Mouse (Mus musculus) frontal cortex, adult (tissue): ENCODE data around the gene Brpf3.
A peak's percentile ranks its signal among the peaks of the same experiment; 100 is the strongest.
"Not testable (repeated sequence)": the region's sequence is repeated elsewhere in the genome, so short reads cannot be mapped to it uniquely, and the experiment has no call there.

Experiments used
- ATAC-seq: cut with Nextera tagmentation; 2 replicates; pipeline ENCODE4 v1.9.2; 2017; ENCODE audit warnings: mild to moderate bottlenecking, moderate library complexity, mixed read lengths; ENCODE audit not compliant: low TSS enrichment

The Brpf3 gene

DNA sequence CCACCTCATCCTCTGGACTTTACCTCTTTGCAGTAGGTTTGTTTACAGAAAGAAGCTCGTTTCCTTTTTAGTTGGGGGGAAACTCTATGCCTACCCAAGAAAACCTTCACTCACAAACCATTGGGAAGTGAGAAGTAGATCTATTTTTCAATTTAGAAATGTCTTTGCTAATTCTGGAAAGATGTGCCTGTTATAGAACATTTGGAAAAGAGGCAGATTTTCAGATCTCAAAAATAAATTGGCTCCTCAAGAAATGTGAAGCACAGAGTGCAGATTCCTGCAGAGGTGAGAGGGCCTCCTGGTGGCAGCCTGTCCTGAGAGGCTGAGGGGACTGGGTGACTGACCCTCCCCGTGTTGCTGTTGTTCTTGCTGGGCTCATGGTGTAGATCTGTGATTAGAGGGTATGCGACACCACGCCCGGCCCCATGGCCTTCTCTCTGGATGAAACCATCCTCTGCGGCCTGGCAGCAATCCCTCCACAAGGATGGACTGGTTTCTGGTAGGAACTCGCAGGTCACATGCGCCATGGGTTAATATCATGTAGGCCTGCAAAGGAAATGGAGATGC is 26.9 kb downstream of the Brpf3 start:
- ATAC-seq: peak; percentile 53; the same call in 1 of the 2 replicates

DNA sequence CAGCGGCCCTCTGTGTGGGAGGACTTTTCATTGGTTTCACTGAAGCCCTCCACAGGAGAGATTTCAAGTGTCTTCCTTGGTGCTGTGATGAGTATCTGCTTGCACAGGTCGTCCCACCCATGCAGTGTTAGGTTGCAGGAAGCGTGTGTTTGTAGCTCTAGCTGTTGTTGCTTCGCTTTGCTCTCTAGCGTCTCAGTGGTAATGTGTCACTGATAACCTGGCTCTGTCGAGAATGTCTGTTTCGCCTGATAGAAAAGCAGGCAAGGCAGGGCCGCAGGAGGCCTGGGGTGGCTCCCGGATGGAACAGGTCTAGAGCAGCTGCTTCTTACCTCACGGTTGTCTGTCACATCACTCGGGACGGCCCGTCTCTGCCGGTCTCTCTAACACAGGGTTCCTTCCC is 28.2 kb downstream of the Brpf3 start:
- no peak for ATAC-seq

DNA sequence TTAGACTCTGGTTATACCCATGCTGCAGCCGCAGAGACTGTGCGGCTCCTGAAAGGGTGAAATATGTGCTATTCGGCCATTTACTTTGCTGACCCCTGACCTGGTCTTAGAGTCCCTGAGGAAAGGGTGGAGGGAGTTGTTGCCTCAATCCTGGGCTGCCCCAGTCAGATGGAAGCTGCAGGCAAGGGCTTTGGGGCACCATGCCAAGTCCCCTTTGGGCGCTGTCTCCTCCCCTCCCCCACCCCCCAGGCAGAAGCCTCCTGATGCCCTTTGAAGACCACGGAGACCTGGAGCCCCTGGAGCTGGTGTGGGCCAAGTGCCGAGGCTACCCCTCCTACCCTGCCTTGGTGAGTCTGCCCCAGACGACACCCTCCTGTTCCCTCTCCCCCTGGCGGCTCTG is 30.2 kb downstream of the Brpf3 start:
- ATAC-seq: no peak

DNA sequence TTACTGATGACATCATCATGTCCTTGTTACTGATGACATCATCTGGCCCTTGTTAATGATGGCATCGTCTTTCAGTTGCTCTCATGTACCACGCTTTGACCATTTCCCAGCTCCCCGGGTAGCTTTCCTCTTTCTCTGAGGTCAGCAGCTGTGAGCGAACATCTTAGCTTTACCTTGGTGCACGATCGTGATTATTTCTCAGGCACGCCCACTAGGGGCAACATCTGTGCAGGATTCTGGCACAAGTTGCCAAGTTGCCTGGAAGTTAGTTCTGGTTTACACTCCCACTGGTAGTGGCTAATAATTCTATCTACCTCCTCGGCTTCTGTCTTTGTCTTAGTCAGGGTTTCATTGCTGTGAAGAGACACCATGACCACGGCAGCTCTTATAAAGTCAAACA is 31.1 kb downstream of the Brpf3 start:
- no peak for ATAC-seq

DNA sequence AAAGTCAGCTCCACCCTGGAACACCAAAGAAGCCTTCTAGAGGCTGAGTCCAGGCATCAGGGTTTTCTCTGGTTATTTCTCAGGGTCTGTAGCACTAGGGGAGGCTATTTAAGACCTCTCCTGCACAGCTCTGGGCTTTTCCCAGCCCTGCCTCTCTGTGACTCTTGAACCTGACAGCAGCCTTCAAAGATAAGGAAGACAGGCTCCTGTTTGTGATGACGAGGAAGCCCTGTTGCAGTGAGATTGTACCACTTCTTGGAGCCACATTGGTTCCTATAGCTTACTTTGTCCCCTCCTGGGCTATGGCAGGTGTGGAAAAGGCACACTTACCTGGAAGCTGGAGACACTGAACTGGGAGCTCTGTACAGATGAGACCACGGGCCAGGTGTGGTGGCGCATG is 32.0 kb downstream of the Brpf3 start:
- ATAC-seq: no peak

DNA sequence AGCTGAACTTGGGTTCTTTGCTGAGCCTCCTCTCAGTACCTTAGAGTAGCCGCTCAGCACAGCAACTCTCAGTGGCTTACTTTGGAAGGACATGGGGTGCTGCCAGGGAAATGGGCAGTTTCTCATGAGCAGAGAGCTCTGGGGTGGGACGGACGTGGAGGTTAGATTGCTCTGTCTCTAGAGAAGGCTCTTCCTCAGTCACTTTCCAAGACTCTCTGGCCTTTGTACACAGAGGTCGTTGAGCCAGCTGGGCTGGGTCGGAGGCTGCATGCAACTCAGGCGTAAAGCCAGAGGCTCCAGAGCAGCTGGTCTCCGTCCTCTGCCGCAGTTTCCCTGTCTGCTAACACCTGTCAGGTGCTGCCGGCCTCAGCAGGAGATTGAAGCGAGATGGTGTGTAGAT is 33.8 kb downstream of the Brpf3 start:
- no peak for ATAC-seq

DNA sequence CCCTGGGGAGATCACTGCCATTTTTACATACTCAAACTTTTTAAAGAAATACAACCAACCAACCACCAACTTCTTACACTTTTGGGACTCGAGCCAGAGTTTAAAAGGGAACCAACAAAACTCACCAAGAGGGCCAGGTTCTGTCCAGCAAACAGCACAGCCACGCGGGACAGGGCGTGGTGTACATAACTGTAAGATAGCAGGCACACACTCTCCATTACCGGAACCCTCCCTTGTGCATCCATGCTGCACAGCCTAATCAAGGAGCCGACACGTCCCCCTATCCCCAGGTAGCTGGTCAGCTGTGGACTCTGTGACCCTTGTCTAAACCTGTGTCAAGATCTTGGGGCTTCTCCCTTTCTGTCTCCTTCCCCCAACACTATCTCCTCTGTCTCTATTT is 37.0 kb downstream of the Brpf3 start:
- ATAC-seq: no peak

DNA sequence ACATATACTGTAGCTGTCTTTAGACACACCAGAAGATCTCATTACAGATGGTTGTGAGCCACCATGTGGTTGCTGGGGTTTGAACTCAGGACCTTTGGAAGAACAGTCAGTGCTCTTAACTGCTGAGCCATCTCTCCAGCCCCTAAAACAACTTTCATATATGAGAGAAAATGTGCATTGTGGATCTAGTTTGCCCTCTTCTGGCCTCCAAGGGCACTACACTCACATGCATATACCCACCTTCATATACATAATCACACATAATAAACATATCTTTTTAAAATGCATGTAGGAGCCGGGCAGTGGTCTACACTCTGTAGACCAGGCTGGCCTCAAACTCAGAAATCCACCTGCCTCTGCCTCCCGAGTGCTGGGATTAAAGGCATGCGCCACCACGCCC is 41.1 kb downstream of the Brpf3 start:
- not testable (repeated sequence) for ATAC-seq

DNA sequence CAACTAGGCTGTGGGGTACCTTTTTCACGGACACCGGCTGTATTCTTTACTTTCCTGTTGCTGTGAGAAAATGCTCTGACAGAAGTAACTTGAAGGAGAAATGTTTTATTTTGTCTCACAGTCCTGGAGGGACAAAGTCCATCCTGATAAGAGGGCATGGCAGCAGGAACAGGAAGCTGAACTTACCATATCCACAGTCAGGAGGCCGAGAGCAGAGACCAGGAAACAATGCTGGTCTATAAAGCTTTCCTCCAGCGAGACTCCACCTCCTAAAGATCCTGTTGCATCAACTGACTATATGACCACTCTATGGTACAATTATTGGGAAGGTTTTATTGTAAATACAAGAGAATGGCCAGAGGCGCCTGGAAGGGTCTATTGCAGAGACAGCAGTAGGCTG is 42.8 kb downstream of the Brpf3 start:
- ATAC-seq: no peak

DNA sequence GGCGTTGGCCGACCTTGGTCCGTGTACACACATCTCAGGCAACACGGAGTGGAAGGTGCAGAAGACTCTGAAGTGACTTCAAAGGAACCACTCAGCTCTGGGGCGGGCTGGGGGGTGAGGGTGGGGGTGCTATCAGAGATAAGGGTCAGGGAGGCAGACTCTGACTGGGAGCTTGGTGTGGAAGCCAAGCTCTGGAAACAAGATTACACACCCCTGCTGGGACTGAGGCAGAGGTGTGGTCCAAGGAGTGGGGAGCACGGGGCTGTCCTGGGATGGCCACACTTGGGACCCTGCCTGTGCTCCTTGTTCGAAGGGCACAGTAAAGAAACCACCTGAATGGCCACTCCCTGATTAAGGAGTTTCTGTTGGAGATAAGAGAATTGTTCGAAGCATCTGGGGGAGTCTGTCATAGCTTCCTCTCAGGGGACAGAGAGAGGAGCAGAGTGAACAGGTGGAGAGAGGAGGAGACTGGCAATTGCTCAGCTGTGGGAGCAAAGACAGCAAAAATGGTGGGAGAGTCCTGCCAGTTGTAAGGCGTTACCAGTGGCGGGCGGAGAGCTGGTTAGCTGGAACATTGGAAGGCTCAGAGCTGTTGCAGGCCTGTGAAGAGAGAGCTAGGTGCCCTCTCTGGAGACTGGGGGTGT is 46.2 kb downstream of the Brpf3 start:
- ATAC-seq: peak; percentile 77; the same call in 1 of the 2 replicates

DNA sequence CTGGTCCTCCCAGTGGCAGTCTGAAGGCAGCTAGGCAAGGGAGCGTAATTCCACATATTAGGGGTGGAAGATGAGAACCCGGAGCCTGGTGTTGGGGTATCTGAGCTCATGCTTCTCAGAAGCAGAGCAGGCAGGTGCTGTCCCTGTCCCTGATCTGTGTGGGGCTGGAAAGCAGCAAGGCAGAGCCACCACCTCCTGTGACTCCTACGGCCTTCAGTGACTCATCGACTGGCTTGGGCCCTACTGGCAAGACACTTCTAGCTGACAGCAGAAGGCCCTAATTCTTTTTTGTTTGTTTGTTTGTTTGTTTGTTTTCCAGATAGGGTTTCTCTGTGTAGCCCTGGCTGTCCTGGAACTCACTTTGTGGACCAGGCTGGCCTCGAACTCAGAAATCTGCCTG is 49.6 kb downstream of the Brpf3 start:
- no peak for ATAC-seq

DNA sequence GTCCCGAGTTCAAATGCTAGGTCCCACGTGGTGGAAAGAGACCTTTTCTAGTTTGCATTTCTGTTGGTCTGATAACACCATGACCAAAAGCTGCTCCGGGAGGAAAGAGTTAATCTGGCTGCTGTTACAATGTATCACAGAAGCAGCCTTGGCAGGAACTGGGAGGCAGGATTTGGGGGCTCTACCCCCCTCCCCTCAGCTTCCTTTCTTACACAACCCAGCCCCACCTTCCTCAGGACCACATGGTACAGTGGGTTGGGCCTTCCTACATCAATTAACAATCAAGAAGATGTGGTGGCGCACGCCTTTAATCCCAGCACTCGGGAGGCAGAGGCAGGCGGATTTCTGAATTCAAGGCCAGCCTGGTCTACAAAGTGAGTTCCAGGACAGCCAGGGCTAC is 53.5 kb downstream of the Brpf3 start:
- no peak for ATAC-seq

DNA sequence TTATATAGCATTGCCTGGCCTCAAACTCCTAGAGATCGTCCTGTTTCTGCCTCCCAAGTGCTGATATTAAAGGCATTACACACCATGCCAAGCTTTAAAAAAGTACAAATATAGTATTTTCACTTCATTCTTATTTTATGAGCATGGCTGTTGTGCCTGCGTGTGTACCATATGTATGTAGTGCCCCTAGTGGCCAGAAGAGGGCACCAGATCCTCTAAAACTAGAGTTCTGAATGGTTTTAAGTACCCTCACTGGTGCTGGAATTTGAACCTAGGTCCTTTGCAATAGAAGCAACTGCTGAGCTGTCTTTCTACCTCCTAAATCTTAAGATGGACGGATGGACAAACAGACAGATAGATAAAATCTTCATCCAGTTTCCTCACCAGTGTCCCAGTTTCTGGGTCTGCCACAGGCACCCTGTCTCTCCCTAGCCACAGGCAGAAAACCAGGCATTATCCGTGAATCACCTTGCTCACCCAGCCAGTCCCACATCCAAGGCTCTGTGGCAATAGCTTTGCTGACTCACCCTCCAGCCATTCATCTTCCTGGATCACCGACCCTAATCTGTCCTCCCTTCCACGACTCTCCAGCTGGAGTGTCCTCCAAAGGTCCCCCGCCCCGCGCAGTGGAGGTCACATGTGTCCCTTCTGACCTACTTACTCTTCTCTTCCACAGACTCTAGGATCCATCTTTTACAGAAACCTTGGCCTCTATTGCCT is 54.4 kb downstream of the Brpf3 start:
- no peak for ATAC-seq

DNA sequence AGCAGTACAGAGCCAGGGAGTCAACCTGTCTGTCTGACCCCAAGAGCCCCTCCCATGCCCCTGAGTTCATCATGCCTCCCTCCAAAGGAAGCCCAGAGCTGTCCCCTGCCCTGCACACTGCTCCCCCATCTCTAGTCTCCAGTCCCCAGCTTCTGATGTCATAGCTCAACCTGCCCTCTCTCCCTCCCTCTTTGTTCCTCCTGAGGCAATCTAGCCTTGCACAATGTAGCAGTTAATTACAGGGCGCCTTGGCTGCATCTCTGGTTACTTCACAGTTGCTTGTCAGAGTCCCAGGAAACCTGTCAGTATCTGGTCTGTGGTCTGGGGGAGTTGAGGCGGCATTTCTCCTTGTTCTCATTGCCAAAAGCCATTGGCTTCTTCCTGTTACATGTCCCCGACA is 55.1 kb downstream of the Brpf3 start:
- no peak for ATAC-seq

DNA sequence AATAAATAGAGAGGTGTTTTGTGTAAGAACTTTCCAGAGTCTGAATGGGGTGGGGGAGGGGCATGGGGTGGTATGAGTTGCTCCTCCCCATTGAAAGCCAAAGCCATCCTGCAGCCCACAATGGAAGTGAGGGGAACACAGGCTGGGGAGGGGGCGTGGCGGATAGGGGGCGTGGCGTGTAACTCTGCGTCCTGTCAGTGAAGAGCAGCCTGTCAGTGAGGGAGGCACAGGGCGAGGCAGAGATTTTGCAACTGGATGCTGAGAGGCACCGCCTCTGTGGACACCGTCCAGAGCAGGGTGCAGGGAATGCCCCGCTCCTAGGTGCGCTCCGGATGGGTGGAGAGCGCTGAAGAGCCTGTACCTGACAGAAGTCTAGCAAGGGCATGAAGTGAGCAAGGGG is 57.3 kb downstream of the Brpf3 start, which contains the start of gene Pnpla1:
Gene Pnpla1, plus strand, starts transcription at position 207 of the 400 bp plus-strand sequence.
- no peak for ATAC-seq

DNA sequence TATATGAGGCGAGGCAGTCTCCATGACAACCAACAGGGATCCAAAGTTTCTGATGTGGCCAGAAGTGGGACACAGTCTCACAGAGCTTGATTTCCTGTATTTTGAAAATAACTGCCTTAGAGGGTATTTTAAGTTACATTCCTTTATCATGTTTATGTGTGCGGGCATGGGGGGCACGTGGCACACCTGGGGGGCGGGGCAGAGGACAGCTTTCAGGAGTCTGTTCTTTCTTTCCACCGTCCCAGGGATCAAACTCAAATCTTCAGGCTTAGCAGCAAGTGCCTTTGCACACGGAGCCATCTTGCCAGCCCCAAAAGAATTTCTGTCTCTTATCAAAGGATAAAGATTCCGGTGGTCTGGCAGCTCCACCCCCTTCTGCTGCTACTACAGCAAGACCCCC is 63.0 kb downstream of the Brpf3 start:
- ATAC-seq: no peak

DNA sequence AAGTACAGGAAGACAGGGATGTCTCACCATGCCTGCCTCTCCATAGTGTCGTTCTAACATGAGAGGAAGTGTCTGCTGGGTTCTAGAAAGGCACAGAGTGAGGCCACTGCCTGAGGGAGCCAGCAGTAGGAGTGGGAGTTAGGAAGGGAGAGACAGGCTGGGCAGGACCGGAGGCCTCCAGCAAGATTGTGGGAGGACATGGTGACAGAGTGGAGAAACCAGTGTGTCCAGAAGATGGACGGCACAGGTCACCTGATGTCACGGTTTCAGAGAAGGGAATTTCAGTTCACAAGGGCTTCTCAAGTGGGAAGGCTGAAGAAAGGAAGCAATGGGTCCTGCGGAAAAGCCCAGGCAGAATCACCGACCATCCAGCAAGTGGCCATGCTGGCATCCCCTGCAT is 63.6 kb downstream of the Brpf3 start:
- ATAC-seq: no peak

DNA sequence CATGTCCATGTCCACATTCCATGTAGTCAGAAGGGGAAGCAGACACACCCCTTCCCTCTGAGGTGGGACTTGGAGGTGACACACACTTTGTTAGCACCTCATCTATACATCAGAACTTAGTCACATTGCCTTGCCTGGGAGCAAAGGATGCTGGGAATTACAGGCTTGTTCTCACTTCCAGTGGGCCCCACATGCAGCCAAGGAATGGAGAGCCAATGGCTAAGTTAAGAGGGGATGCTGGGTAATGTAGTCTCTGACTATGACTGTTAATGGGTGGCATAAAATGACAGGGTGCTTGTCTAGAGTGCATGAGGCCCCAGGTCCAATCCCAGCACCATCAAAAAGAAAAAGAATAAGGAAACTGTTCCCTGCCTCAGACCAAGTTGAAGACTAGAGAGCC is 66.0 kb downstream of the Brpf3 start:
- ATAC-seq: no peak

DNA sequence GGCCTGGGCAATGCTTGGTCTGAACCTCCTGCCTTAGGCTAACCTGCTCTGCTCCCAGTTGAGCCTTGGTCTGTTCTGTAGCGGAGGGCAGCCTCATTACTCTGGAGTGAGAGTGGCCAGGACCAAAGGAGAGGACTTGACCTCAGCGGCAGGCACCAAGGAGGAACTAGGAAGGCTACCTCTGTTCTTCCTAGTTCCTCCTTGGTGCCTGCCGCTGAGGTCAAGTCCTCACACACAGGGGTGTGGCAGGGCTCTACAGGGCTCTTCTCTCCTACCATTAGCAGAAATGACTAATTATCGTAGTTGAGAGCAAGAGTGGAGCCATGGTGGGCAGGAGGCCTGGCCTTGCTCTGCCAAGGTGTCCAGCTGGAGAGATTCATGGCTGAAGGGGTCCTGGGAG is 66.5 kb downstream of the Brpf3 start:
- no peak for ATAC-seq

DNA sequence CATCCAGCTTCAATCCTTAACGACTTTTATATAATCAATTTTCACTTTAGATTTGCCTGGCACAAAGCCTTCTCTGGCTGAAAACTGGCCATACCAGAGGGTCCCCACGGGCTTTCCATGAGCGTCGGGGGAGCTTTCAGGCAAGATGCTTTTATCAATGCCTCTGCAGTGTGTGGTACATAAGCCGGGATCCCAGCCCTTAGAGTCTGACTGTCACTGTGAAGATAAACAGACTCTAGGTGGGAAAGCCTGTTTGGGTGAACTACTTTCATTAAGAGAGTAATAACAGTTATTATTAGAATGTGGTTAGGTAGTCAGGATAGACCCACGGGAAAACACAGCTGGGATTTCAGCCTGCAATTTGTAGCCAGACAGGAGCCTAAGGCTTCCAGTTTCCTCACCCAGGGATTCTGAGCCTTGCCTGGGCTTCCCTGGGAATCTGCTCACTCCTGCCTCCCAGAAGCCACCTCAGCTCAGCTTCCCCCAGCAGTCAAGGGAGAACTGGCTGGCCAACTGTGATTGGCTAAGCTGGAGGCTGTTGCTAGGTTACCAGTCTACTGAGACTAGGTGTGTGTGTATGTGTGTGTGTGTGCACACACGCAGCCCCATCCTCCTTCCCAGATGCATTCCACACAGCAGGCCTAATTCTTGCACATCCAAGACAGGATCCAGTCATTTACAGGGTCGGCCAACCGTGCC is 68.7 kb downstream of the Brpf3 start:
- peak; percentile 96 for ATAC-seq

DNA sequence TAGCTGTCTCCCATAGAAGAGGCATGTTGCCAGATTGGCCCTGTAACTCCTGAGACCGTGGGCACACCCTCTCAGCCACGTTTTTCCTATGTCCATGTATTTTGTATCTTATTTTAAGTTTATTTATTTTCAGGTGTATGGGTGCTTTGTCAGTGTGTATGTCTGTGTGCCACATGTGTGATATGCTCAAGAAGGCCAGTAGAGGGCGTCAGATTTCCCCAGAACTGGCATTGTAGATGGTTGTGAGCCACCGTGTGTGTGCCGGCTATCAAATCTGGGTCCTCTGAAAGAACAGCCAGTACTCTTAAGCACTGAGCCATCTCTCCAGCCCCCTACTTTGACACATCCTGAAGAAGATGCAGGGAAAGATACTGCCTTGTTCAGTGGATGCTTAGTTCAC is 69.5 kb downstream of the Brpf3 start:
- ATAC-seq: no peak

DNA sequence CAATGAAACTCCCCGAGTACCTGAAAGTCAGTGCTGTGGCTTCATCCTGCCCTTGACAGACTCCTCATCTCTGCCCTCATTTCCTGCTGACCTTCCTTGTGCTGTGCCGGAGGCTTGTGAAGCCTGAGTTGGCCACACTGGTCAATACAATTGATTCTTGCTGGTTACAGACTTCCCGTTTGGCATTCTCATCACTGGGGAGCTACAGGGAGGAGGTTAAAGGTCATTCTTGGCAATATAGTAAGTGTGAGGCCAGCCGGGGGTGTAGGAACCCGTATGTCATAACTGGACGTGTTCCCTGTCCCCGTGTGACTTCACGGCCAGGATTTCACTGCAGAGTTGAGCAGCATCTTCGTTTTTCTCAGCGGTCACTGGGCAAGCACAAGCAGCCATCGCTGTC is 70.9 kb downstream of the Brpf3 start:
- no peak for ATAC-seq

DNA sequence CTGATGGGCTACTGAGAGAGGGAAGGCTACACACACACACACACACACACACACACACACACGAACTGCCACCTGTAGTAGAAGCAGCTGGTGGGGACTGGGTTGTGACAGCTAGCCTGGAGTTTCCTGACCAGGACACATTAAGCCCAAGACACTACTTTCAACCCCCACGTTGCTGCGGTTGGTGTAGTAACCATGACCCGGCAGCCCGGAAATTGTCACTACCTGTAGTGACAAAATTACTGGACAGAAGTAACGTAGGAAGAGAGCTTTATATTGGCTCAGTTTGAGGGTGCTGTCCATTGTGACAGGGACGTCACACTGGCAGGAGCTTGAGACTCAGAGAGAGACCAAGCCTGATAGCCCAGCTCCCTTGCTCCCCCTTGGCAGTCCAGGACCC is 71.4 kb downstream of the Brpf3 start:
- no peak for ATAC-seq
